Mouse (Mus musculus) MEL (cell line): ENCODE results near the gene Kif24. TPM values are rescaled to one million over a fixed set of nuclear protein-coding genes. Genes with fewer than 3 reads are reported as not detected.

Experiments used
- DNase-seq: peaks from one replicate; pipeline ENCODE4 v3.0.0; 2011; ENCODE audit warnings: low read depth, low spot score
- H3K27ac ChIP-seq: 2 replicates; pipeline ENCODE4 v1.5.1; 2012; ENCODE audit warnings: low read depth, mild to moderate bottlenecking, control low read depth, low read length, moderate library complexity; ENCODE audit not compliant: control insufficient read depth
- H3K27me3 ChIP-seq, 2 experiments: fragments of 150-350 bp in 1 of 2; sonication (generic) in 1 of 2; 2 replicates each; pipeline ENCODE4 v1.6.1; 2012; ENCODE audit warnings: low read length in 2 of 2, mild to moderate bottlenecking in 2 of 2, improper control_type of control experiment in 1 of 2, moderate library complexity in 1 of 2; ENCODE audit not compliant: insufficient read depth in 2 of 2, control insufficient read depth in 1 of 2
- H3K36me3 ChIP-seq, 2 experiments: 2 replicates each; pipeline ENCODE4 v1.6.1; 2012 to 2014; ENCODE audit warnings: low read length in 2 of 2, improper control_type of control experiment in 1 of 2, inconsistent platforms in 1 of 2, mild to moderate bottlenecking in 1 of 2; ENCODE audit not compliant: insufficient read depth in 2 of 2, control insufficient read depth in 1 of 2
- H3K4me1 ChIP-seq, 2 experiments: fragments of 150-350 bp in 1 of 2; sonication (generic) in 1 of 2; 2 replicates each; pipeline ENCODE4 v1.6.1; 2012; ENCODE audit warnings: low read length in 2 of 2, improper control_type of control experiment in 1 of 2, mild to moderate bottlenecking in 1 of 2; ENCODE audit not compliant: insufficient read depth in 2 of 2, control insufficient read depth in 1 of 2
- H3K4me3 ChIP-seq, 2 experiments: fragments of 150-350 bp in 1 of 2; sonication (generic) in 1 of 2; 2 replicates each; pipeline ENCODE4 v1.5.1; 2012; ENCODE audit warnings: low read depth in 2 of 2, low read length in 2 of 2, mild to moderate bottlenecking in 2 of 2, moderate library complexity in 2 of 2, control low read depth in 1 of 2, improper control_type of control experiment in 1 of 2; ENCODE audit not compliant: control insufficient read depth in 1 of 2, insufficient read depth in 1 of 2
- H3K79me2 ChIP-seq: 2 replicates; pipeline ENCODE4 v1.6.1; 2012; ENCODE audit warnings: mild to moderate bottlenecking, low read length, moderate library complexity; ENCODE audit not compliant: control insufficient read depth, poor library complexity, insufficient read depth
- H3K9ac ChIP-seq: 2 replicates; pipeline ENCODE4 v1.6.1; 2012; ENCODE audit warnings: low read depth, mild to moderate bottlenecking, control low read depth, low read length, moderate library complexity; ENCODE audit not compliant: control insufficient read depth, poor library complexity, severe bottlenecking
- H3K9me3 ChIP-seq: fragments of 150-350 bp; sonication (generic); replicated peaks from 2 replicates; pipeline ENCODE4 v1.6.1; 2012; ENCODE audit warnings: mild to moderate bottlenecking, low read length, improper control_type of control experiment, moderate library complexity; ENCODE audit not compliant: insufficient read depth
- BHLHE40 ChIP-seq: IDR thresholded peaks from 2 replicates; pipeline ENCODE4 v1.6.1; 2012; ENCODE audit warnings: low read depth, mild to moderate bottlenecking, inconsistent platforms, low read length, improper control_type of control experiment, borderline replicate concordance
- CHD1 ChIP-seq: IDR thresholded peaks from 2 replicates; pipeline ENCODE4 v1.6.1; 2012; ENCODE audit warnings: low read depth, mild to moderate bottlenecking, inconsistent platforms, low read length, improper control_type of control experiment
- CHD2 ChIP-seq: IDR thresholded peaks from 2 replicates; pipeline ENCODE4 v1.6.1; 2011; ENCODE audit warnings: low read length, improper control_type of control experiment
- CTCF ChIP-seq, 3 experiments: IDR thresholded peaks in 2 of 3; conservative IDR thresholded peaks in 1 of 3; 2 replicates each; pipeline ENCODE4 v1.5.1; 2011 to 2012; ENCODE audit warnings: low read length in 3 of 3, low read depth in 2 of 3, mild to moderate bottlenecking in 2 of 3, improper control_type of control experiment in 1 of 3, inconsistent platforms in 1 of 3, mixed read lengths in 1 of 3, moderate library complexity in 1 of 3; ENCODE audit not compliant: control insufficient read depth in 1 of 3, insufficient read depth in 1 of 3, poor library complexity in 1 of 3, severe bottlenecking in 1 of 3
- E2F4 ChIP-seq: IDR thresholded peaks from 2 replicates; pipeline ENCODE4 v1.6.1; 2011; ENCODE audit warnings: low read depth, low read length, improper control_type of control experiment, borderline replicate concordance
- ELF1 ChIP-seq: IDR thresholded peaks from 2 replicates; pipeline ENCODE4 v1.6.1; 2014; ENCODE audit warnings: low read depth, mild to moderate bottlenecking, inconsistent platforms, low read length, improper control_type of control experiment, moderate library complexity
- EP300 ChIP-seq, 2 experiments: IDR thresholded peaks; 2 replicates each; pipeline ENCODE4 v1.6.1; 2011; ENCODE audit warnings: improper control_type of control experiment in 2 of 2, low read length in 2 of 2, low read depth in 1 of 2, mild to moderate bottlenecking in 1 of 2
- ETS1 ChIP-seq: IDR thresholded peaks from 2 replicates; pipeline ENCODE4 v1.6.1; 2012; ENCODE audit warnings: low read depth, mild to moderate bottlenecking, inconsistent platforms, low read length, improper control_type of control experiment, moderate library complexity
- GABPA ChIP-seq: IDR thresholded peaks from 2 replicates; pipeline ENCODE4 v1.6.1; 2012; ENCODE audit warnings: low read depth, mild to moderate bottlenecking, inconsistent platforms, low read length, improper control_type of control experiment, moderate library complexity
- GATA1 ChIP-seq: IDR thresholded peaks from 2 replicates; pipeline ENCODE4 v1.6.1; 2011; ENCODE audit warnings: low read depth, low read length, improper control_type of control experiment
- HCFC1 ChIP-seq: IDR thresholded peaks from 2 replicates; pipeline ENCODE4 v1.6.1; 2012; ENCODE audit warnings: low read depth, mild to moderate bottlenecking, inconsistent platforms, low read length, improper control_type of control experiment, moderate library complexity
- JUND ChIP-seq: IDR thresholded peaks from 2 replicates; pipeline ENCODE4 v1.6.1; 2011; ENCODE audit warnings: low read depth, mild to moderate bottlenecking, improper control_type of control experiment, low read length
- KAT2A ChIP-seq: conservative IDR thresholded peaks from 2 replicates; pipeline ENCODE4 v1.6.1; 2012; ENCODE audit warnings: low read depth, low read length, improper control_type of control experiment, inconsistent platforms
- MAFK ChIP-seq: IDR thresholded peaks from 2 replicates; pipeline ENCODE4 v1.6.1; 2011; ENCODE audit warnings: low read depth, mild to moderate bottlenecking, low read length, improper control_type of control experiment, borderline replicate concordance
- MAX ChIP-seq: IDR thresholded peaks from 2 replicates; pipeline ENCODE4 v1.6.1; 2011; ENCODE audit warnings: low read length, improper control_type of control experiment
- MAZ ChIP-seq: IDR thresholded peaks from 2 replicates; pipeline ENCODE4 v1.6.1; 2012; ENCODE audit warnings: low read depth, mild to moderate bottlenecking, inconsistent platforms, low read length, improper control_type of control experiment
- MEF2A ChIP-seq: IDR thresholded peaks from 2 replicates; pipeline ENCODE4 v1.6.1; 2014; ENCODE audit warnings: low read depth, mild to moderate bottlenecking, inconsistent platforms, low read length, improper control_type of control experiment; ENCODE audit not compliant: poor library complexity, insufficient replicate concordance, severe bottlenecking; ENCODE audit errors: extremely low read depth
- MXI1 ChIP-seq: IDR thresholded peaks from 2 replicates; pipeline ENCODE4 v1.6.1; 2011; ENCODE audit warnings: mild to moderate bottlenecking, low read depth, low read length, improper control_type of control experiment
- MYB ChIP-seq: IDR thresholded peaks from 2 replicates; pipeline ENCODE4 v1.6.1; 2011; ENCODE audit warnings: mild to moderate bottlenecking, low read depth, low read length, improper control_type of control experiment
- MYC ChIP-seq: IDR thresholded peaks from 2 replicates; pipeline ENCODE4 v1.6.1; 2011; ENCODE audit warnings: low read depth, mild to moderate bottlenecking, low read length, improper control_type of control experiment, moderate library complexity
- NELFE ChIP-seq: IDR thresholded peaks from 2 replicates; pipeline ENCODE4 v1.6.1; 2011; ENCODE audit warnings: low read depth, low read length, improper control_type of control experiment
- NRF1 ChIP-seq: IDR thresholded peaks from 2 replicates; pipeline ENCODE4 v1.6.1; 2014; ENCODE audit warnings: low read depth, mild to moderate bottlenecking, inconsistent platforms, low read length, improper control_type of control experiment, moderate library complexity; ENCODE audit not compliant: poor library complexity, insufficient read depth, severe bottlenecking
- POLR2AphosphoS2 ChIP-seq: IDR thresholded peaks from 2 replicates; pipeline ENCODE4 v1.6.1; 2011; ENCODE audit warnings: low read length, improper control_type of control experiment
- POLR2AphosphoS5 ChIP-seq: IDR thresholded peaks from 2 replicates; pipeline ENCODE4 v1.6.1; 2012; ENCODE audit warnings: low read depth, borderline replicate concordance, mild to moderate bottlenecking, inconsistent platforms, low read length, moderate library complexity, mixed read lengths
- RAD21 ChIP-seq: IDR thresholded peaks from 2 replicates; pipeline ENCODE4 v1.6.1; 2011; ENCODE audit warnings: mild to moderate bottlenecking, low read depth, low read length, improper control_type of control experiment
- SIN3A ChIP-seq: IDR thresholded peaks from 2 replicates; pipeline ENCODE4 v1.6.1; 2012; ENCODE audit warnings: low read length, improper control_type of control experiment, inconsistent platforms
- SMC3 ChIP-seq: IDR thresholded peaks from 2 replicates; pipeline ENCODE4 v1.6.1; 2011; ENCODE audit warnings: low read depth, low read length, improper control_type of control experiment
- TAL1 ChIP-seq: IDR thresholded peaks from 2 replicates; pipeline ENCODE4 v1.6.1; 2012; ENCODE audit warnings: mild to moderate bottlenecking, inconsistent platforms, low read length, moderate library complexity, mixed read lengths
- TBP ChIP-seq: IDR thresholded peaks from 2 replicates; pipeline ENCODE4 v1.8.0; 2011; ENCODE audit warnings: low read depth, low read length, improper control_type of control experiment
- TCF12 ChIP-seq: IDR thresholded peaks from 2 replicates; pipeline ENCODE4 v1.6.1; 2014; ENCODE audit warnings: low read depth, mild to moderate bottlenecking, inconsistent platforms, low read length, improper control_type of control experiment, moderate library complexity
- UBTF ChIP-seq: IDR thresholded peaks from 2 replicates; pipeline ENCODE4 v1.6.1; 2012; ENCODE audit warnings: low read depth, mild to moderate bottlenecking, inconsistent platforms, low read length, improper control_type of control experiment, moderate library complexity, borderline replicate concordance; ENCODE audit not compliant: insufficient read depth
- USF1 ChIP-seq: IDR thresholded peaks from 2 replicates; pipeline ENCODE4 v1.6.1; 2014; ENCODE audit warnings: low read depth, mild to moderate bottlenecking, inconsistent platforms, low read length, improper control_type of control experiment, moderate library complexity
- USF2 ChIP-seq, 2 experiments: IDR thresholded peaks; 2 replicates each; pipeline ENCODE4 v1.6.1; 2011 to 2012; ENCODE audit warnings: improper control_type of control experiment in 2 of 2, low read length in 2 of 2, borderline replicate concordance in 1 of 2, inconsistent platforms in 1 of 2, low read depth in 1 of 2, mild to moderate bottlenecking in 1 of 2; ENCODE audit not compliant: insufficient read depth in 1 of 2
- ZC3H11A ChIP-seq: IDR thresholded peaks from 2 replicates; pipeline ENCODE4 v1.6.1; 2012; ENCODE audit warnings: low read depth, mild to moderate bottlenecking, inconsistent platforms, low read length, improper control_type of control experiment
- ZKSCAN1 ChIP-seq: IDR thresholded peaks from 2 replicates; pipeline ENCODE4 v1.6.1; 2012; ENCODE audit warnings: low read depth, mild to moderate bottlenecking, inconsistent platforms, low read length, improper control_type of control experiment, moderate library complexity
- ZMIZ1 ChIP-seq: IDR thresholded peaks from 2 replicates; pipeline ENCODE4 v1.6.1; 2012; ENCODE audit warnings: low read depth, mild to moderate bottlenecking, inconsistent platforms, low read length, improper control_type of control experiment, moderate library complexity
- polyA plus RNA-seq, 2 experiments: library from polyadenylated mRNA; stranded (reverse) in 1 of 2; unstranded in 1 of 2; fragments of >175 nt in 1 of 2; fragments of >200 nt in 1 of 2; gene quantifications; 2 replicates each; pipeline versions ENCODE4 v1.2.1 to v1.2.4; 2012; ENCODE audit warnings: low replicate concordance in 2 of 2, low read depth in 1 of 2; ENCODE audit not compliant: insufficient read length in 2 of 2, insufficient read depth in 1 of 2, missing spikeins in 1 of 2
- total RNA-seq: library from RNA; depleted of rRNA; stranded (reverse); fragments of 300-350 nt; gene quantifications from 2 replicates; pipeline ENCODE4 v1.2.3, GENCODE M21; 2012

The Kif24 gene
- total and polyA plus RNA-seq, 3 experiments, result 11.6 to 13.2 TPM; not detected in 1

DNA sequence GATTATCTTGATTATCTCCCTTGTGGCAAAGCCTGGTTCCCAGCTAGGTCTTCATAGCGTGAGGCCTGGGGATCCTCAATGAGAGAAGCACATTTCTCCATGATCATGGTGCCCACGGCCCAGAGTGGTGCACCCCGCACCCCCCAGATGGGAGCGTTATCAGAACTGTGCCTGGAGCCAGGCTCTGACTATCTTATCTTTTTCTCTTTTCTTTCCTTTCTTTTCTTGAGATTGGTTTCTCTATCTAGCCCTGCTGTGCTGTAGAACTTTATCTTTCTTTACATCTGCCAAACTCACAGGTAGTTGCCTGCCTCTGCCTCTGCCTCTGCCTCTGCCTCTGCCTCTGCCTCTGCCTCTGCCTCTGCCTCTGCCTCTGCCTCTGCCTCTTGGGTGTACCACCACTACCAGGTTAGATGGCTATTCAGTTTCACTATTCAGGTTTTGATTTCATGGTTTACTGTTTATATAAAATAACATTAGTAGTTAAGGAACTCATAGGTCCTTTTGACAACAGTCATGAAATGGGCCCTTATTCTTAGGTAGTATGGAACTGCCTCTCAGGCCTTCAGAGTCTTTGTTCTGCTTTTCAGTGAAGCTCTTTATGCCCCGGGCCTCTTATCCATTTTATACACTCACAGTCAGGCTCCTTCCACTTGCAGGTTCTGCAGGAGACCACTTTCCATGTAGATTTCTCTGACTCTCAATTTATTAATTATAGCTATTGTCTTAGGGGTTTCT lies 83.3 kb downstream of the Kif24 start:
- H3K36me3 ChIP-seq, result peaks cover 20 to 21% of the 10 kb centered on the region in 2 experiments
- peak; percentile 67 for DNase-seq
- H3K27ac ChIP-seq, result peak overlapping the region; percentile 18
- TF ChIP-seq CHD2, result no peak
- TF ChIP-seq TCF12, result peak; percentile 95
- no peak for TF ChIP-seq SMC3
- TF ChIP-seq SIN3A, result peak; percentile 50; the same call in 1 of the 2 replicates
- no peak for TF ChIP-seq NRF1
- TF ChIP-seq ETS1, result peak; percentile 70
- TF ChIP-seq JUND, result no peak
- no peak for TF ChIP-seq NELFE
- TF ChIP-seq E2F4, result no peak
- TF ChIP-seq GABPA, result no peak
- TF ChIP-seq MAFK, result no peak
- no peak for TF ChIP-seq USF1
- no peak for TF ChIP-seq UBTF
- TF ChIP-seq POLR2AphosphoS2, result no peak
- no peak for TF ChIP-seq CTCF (IDR thresholded peaks at IDR 0.05 in 2 of 3, conservative IDR thresholded peaks at IDR 0.05 in 1 of 3; ENCODE audit: control insufficient read depth in 1 of 3, insufficient read depth in 1 of 3, low read depth in 2 of 3, low read length in 3 of 3, poor library complexity in 1 of 3, severe bottlenecking in 1 of 3)
- TF ChIP-seq MAZ, result peak; percentile 60; the same call in 1 of the 2 replicates
- TF ChIP-seq ELF1, result no peak
- TF ChIP-seq MYC, result no peak
- peak; percentile 82 to 86 for TF ChIP-seq EP300 (IDR thresholded peaks at IDR 0.05; ENCODE audit: low read depth in 1 of 2, low read length in 2 of 2)
- no peak for TF ChIP-seq MXI1
- TF ChIP-seq MEF2A, result no peak
- TF ChIP-seq GATA1, result peak; percentile 92
- TF ChIP-seq ZMIZ1, result no peak
- no peak for TF ChIP-seq RAD21
- TF ChIP-seq ZKSCAN1, result no peak
- no peak for TF ChIP-seq TBP
- peak; percentile 40; the same call in 1 of the 2 replicates for TF ChIP-seq BHLHE40
- no peak for TF ChIP-seq POLR2AphosphoS5
- no peak for TF ChIP-seq HCFC1
- no peak for TF ChIP-seq ZC3H11A
- TF ChIP-seq TAL1, result no peak
- TF ChIP-seq MAX, result 0 out of 2 replicates have a peak, but pooled peaks have one; percentile 28
- no peak for TF ChIP-seq USF2 (IDR thresholded peaks at IDR 0.05; ENCODE audit: borderline replicate concordance in 1 of 2, insufficient read depth in 1 of 2, low read depth in 1 of 2, low read length in 2 of 2)
- TF ChIP-seq MYB, result no peak
- no peak for TF ChIP-seq CHD1
- TF ChIP-seq KAT2A, result no peak

More for the DNA sequence above, 83.3 kb downstream of the Kif24 start:
- Histone ChIP-seq H3K4me1 (peaks cover 10 to 14% of the 10 kb centered on the region in 2 experiments; a peak in 3 of 4 replicates), H3K79me2 (no peaks in the 10 kb centered on the region), H3K4me3 (no peak overlapping the region), H3K27me3 (no peaks in the 10 kb centered on the region), H3K9ac (no peak overlapping the region), H3K9me3 (no peaks in the 10 kb centered on the region)
